Mouse (Mus musculus): ENCODE results near the gene Fmr1.
"Not testable (repeated sequence)": the region's sequence is repeated elsewhere in the genome, so short reads cannot be mapped to it uniquely, and the experiment has no call there.

Gene Fmr1

GRCm38 (mm10) chrX:68678333-68678740 lies at the start of gene Fmr1:
Gene Fmr1 (plus strand): TSS chrX:68678541.
- DNase-seq, result peak; percentile 94

GRCm38 (mm10) chrX:68641603-68642002 lies 36.7 kb upstream of the Fmr1 start:
- DNase-seq, result no peak

- peak; percentile 37 for DNase-seq
Observed at GRCm38 (mm10) chrX:68645154-68645919, 33.0 kb upstream of the Fmr1 start.

GRCm38 (mm10) chrX:68677508-68677907 lies 833 bp upstream of the Fmr1 start:
- DNase-seq, result no peak

GRCm38 (mm10) chrX:68678815-68679486 lies 610 bp downstream of the Fmr1 start:
- DNase-seq, result no peak

GRCm38 (mm10) chrX:68684706-68685105 lies 6.4 kb downstream of the Fmr1 start:
- no peak for DNase-seq

GRCm38 (mm10) chrX:68691936-68692335 lies 13.6 kb downstream of the Fmr1 start:
- DNase-seq, result not testable (repeated sequence)

GRCm38 (mm10) chrX:68736902-68737301 lies 58.6 kb downstream of the Fmr1 start:
- no peak for DNase-seq

GRCm38 (mm10) chrX:68740088-68740487 lies 61.7 kb downstream of the Fmr1 start:
- no peak for DNase-seq

GRCm38 (mm10) chrX:68761606-68762005 lies 83.3 kb downstream of the Fmr1 start, which contains the start of gene Fmr1nb:
Gene Fmr1nb (plus strand): TSS chrX:68761839.
- DNase-seq, result no peak
